Mouse (Mus musculus): ENCODE data around the gene Cyp11a1. TPM values are rescaled to one million over a fixed set of nuclear protein-coding genes. Genes with fewer than 3 reads are reported as not detected.

Cyp11a1 gene
- polyA plus RNA-seq (2015; fragmentation: Nextera tagmentation; extraction: Ambion mirVana), result 1,362 and 3,742 TPM in 2 replicates

GRCm38 (mm10) chr9:58005753-58006461 is at the start of gene Cyp11a1:
Gene Cyp11a1, plus strand, starts transcription at chr9:58006411.

DNA sequence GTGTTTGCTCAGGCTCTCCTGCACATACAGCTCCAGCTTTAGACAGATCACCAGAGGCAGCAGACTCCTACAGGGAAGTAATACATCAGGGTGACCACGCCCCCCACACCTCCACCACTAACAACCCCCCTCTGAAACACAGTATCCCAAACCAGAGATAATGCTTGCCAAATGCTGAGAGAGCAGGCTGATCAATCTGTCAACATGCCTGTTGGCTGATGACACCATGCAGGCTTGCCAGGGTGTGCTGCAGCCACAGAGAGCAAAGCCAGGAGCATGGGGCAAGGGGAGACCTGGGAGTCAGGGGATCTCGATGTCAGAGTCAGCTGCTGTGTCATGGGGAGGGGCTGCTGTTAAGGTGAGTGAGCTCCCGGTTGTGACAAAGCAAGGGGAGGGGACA is 57.3 kb downstream of the Cyp11a1 start, which contains the start of gene Stra6:
Stra6 (plus strand) TSS at position 258 of the 400 bp plus-strand sequence.

Other genes starting within 250 kb of the Cyp11a1 start
- 35.8 and 51.4 TPM in 2 replicates for gene Clk3, start 240.6 kb upstream of the Cyp11a1 start, polyA plus RNA-seq (2015; fragmentation: Nextera tagmentation; extraction: Ambion mirVana)
- gene Arid3b, start 169.6 kb upstream of the Cyp11a1 start, polyA plus RNA-seq (2015; fragmentation: Nextera tagmentation; extraction: Ambion mirVana), result 3.0 and 4.0 TPM in 2 replicates
- gene Ubl7, start 95.4 kb upstream of the Cyp11a1 start, polyA plus RNA-seq (2015; fragmentation: Nextera tagmentation; extraction: Ambion mirVana), result 97.8 and 135 TPM in 2 replicates
- gene Sema7a, start 66.3 kb upstream of the Cyp11a1 start, polyA plus RNA-seq (2015; fragmentation: Nextera tagmentation; extraction: Ambion mirVana), result 0.58 and 0.77 TPM in 2 replicates
- gene Stra6, start 57.4 kb downstream of the Cyp11a1 start, polyA plus RNA-seq (2015; fragmentation: Nextera tagmentation; extraction: Ambion mirVana), result 3.1 and 7.0 TPM in 2 replicates
- gene Ccdc33, start 112.4 kb downstream of the Cyp11a1 start, polyA plus RNA-seq (2015; fragmentation: Nextera tagmentation; extraction: Ambion mirVana), result 0.11 and 0.43 TPM in 2 replicates
- 92.3 and 172 TPM in 2 replicates for gene Islr, start 197.9 kb downstream of the Cyp11a1 start, polyA plus RNA-seq (2015; fragmentation: Nextera tagmentation; extraction: Ambion mirVana)
- gene Islr2, start 197.9 kb downstream of the Cyp11a1 start, polyA plus RNA-seq (2015; fragmentation: Nextera tagmentation; extraction: Ambion mirVana), result 1.4 and 4.7 TPM in 2 replicates
- 7.7 and 11.6 TPM in 2 replicates for gene Pml, start 243.4 kb downstream of the Cyp11a1 start, polyA plus RNA-seq (2015; fragmentation: Nextera tagmentation; extraction: Ambion mirVana)
- 36.8 and 43.0 TPM in 2 replicates for gene Stoml1, start 246.8 kb downstream of the Cyp11a1 start, polyA plus RNA-seq (2015; fragmentation: Nextera tagmentation; extraction: Ambion mirVana)